Mouse (Mus musculus) brain, embryonic 14.5 days (tissue): ENCODE results near the gene Ust. TPM values are rescaled to one million over a fixed set of nuclear protein-coding genes. Genes with fewer than 3 reads are reported as not detected.

Experiments
- DNase-seq: peaks from one replicate; pipeline ENCODE4 v3.0.0-alpha.2; 2011; ENCODE audit warnings: low read depth
- CTCF ChIP-seq: fragments of 200-500 bp; IDR thresholded peaks from 2 replicates; pipeline ENCODE4 v1.5.1; 2012; ENCODE audit warnings: inconsistent platforms, mild to moderate bottlenecking, moderate library complexity, borderline replicate concordance; ENCODE audit not compliant: insufficient read depth, insufficient read length; ENCODE audit errors: extremely low read depth
- POLR2A ChIP-seq: fragments of 200-500 bp; IDR thresholded peaks from 2 replicates; pipeline ENCODE4 v1.6.1; 2012; ENCODE audit warnings: mild to moderate bottlenecking, inconsistent platforms, borderline replicate concordance; ENCODE audit not compliant: poor library complexity, insufficient read depth, insufficient read length, severe bottlenecking; ENCODE audit errors: extremely low read depth
- polyA plus RNA-seq: library from polyadenylated mRNA; depleted of rRNA; stranded (reverse); fragments of >200 nt; gene quantifications from 2 replicates; pipeline ENCODE4 v1.2.3, GENCODE M21; 2012

The Ust gene
- polyA plus RNA-seq, 1 experiment, result 4.4 TPM

- TF ChIP-seq CTCF, result no peak
- TF ChIP-seq POLR2A, result no peak
- DNase-seq, result no peak
Measured at GRCm38 (mm10) chr10:8277094-8277493, 241.5 kb downstream of the Ust start.

- TF ChIP-seq POLR2A (no peak), CTCF (no peak)
- DNase-seq, result no peak
Measured at GRCm38 (mm10) chr10:8269681-8270080, 248.9 kb downstream of the Ust start.

- no peak for DNase-seq
- no peak for TF ChIP-seq CTCF
- no peak for TF ChIP-seq POLR2A
Measured at GRCm38 (mm10) chr10:8259716-8260115, 258.9 kb downstream of the Ust start.

- TF ChIP-seq CTCF (no peak), POLR2A (no peak)
- DNase-seq, result no peak
Measured at GRCm38 (mm10) chr10:8250005-8250404, 268.6 kb downstream of the Ust start.

GRCm38 (mm10) chr10:8242336-8242735 is 276.3 kb downstream of the Ust start:
- no peak for TF ChIP-seq POLR2A
- TF ChIP-seq CTCF, result peak; percentile 58; the same call in 1 of the 2 replicates
- peak; percentile 71 for DNase-seq

- TF ChIP-seq CTCF (no peak), POLR2A (no peak)
- DNase-seq, result no peak
Measured at GRCm38 (mm10) chr10:8240703-8241102, 277.9 kb downstream of the Ust start.

GRCm38 (mm10) chr10:8240242-8240641 is 278.4 kb downstream of the Ust start:
- peak; percentile 76; the same call in 1 of the 2 replicates for TF ChIP-seq CTCF
- no peak for TF ChIP-seq POLR2A

GRCm38 (mm10) chr10:8236780-8237571 is 281.6 kb downstream of the Ust start:
- TF ChIP-seq CTCF (no peak), POLR2A (no peak)
- DNase-seq, result no peak

More at GRCm38 (mm10) chr10:8240242-8240641, 278.4 kb downstream of the Ust start:
- peak; percentile 86 for DNase-seq

GRCm38 (mm10) chr10:8233148-8233901 is 285.3 kb downstream of the Ust start:
- no peak for DNase-seq
- no peak for TF ChIP-seq POLR2A
- no peak for TF ChIP-seq CTCF

- no peak for TF ChIP-seq CTCF
- no peak for TF ChIP-seq POLR2A
- no peak for DNase-seq
Measured at GRCm38 (mm10) chr10:8232535-8232934, 286.1 kb downstream of the Ust start.

GRCm38 (mm10) chr10:8228375-8228743 is 290.3 kb downstream of the Ust start:
- no peak for TF ChIP-seq CTCF
- no peak for TF ChIP-seq POLR2A
- no peak for DNase-seq
